Mouse (Mus musculus): ENCODE results near the gene Ap4m1.
"Not testable (repeated sequence)": the region's sequence is repeated elsewhere in the genome, so short reads cannot be mapped to it uniquely, and the experiment has no call there.

Ap4m1 gene

GRCm38 (mm10) chr5:138195463-138195862 lies 23.7 kb downstream of the Ap4m1 start:
- no peak for DNase-seq (ENCODE audit: low spot score)

GRCm38 (mm10) chr5:138199576-138199975 lies 27.8 kb downstream of the Ap4m1 start:
- DNase-seq (ENCODE audit: low spot score): no peak

GRCm38 (mm10) chr5:138202086-138202485 lies 30.3 kb downstream of the Ap4m1 start:
- no peak for DNase-seq (ENCODE audit: low spot score)

- no peak for DNase-seq (ENCODE audit: low spot score)
Observed at GRCm38 (mm10) chr5:138207253-138207652, 35.5 kb downstream of the Ap4m1 start.

- DNase-seq (ENCODE audit: low spot score): no peak
Observed at GRCm38 (mm10) chr5:138207873-138208272, 36.1 kb downstream of the Ap4m1 start.

DNA sequence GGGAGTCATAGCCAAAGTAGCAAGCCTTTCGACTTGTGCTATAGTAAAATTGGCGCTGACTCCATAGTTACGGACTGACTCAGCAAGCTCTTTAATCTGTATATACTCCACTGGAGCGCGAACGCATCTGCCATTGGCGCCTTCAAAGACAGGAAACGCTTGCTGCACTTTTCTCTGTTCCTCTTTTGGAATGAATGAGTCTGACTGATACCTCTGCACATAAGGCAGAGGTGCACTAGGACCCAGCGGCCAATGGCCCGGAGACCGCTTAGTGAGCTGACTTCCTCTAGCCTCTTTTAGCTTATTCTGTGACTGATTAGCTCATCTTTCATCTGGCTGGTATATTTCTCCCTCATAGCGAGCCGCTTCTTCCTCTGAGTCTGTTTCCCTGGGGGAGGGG lies 44.8 kb downstream of the Ap4m1 start:
- DNase-seq (ENCODE audit: low spot score): not testable (repeated sequence)

DNA sequence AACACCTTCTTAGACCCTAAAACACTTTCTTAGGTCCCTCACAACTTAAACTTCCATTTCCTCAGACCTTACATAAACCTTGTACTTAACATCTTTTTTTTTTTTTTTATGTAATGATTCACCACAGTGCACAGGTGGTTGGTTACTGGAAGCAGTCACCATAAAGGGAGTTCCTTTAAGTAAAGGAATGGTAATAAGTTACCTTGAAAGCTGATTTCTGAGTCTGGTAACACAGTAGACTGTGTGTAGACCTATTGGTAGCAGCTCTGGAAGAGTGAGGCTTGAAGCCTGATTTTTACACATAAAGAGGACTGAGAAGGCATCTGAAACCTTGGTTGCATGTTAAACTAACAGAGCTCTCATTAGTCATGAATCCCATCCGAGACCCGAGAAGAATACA lies 48.1 kb downstream of the Ap4m1 start:
- DNase-seq (ENCODE audit: low spot score): no peak

GRCm38 (mm10) chr5:138222111-138222510 lies 50.3 kb downstream of the Ap4m1 start:
- peak; percentile 95 for DNase-seq (ENCODE audit: low spot score)

GRCm38 (mm10) chr5:138223287-138223686 lies 51.5 kb downstream of the Ap4m1 start:
- DNase-seq (ENCODE audit: low spot score): no peak

DNA sequence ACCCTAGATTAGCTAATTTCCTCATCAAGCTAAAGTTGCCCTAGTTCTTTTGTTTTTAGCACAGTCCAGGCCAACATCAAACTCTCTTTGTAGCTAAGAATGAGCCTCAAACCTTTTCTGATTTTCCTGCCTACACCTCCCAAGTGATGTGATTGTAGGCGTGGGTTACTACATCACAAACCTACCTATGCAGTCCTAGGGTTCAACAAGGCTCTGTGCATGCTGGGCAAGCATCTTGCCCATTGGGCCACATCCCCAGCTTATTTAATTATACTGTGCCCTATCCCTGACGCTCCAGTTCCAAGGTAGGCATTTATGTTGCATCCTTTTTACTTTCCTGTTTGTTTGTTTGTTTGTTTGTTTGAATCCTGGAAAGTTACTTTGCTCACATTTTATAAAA lies 53.9 kb downstream of the Ap4m1 start, which contains the start of gene Nxpe5:
Gene Nxpe5 (plus strand): TSS at position 199 of the 400 bp plus-strand sequence.
- DNase-seq (ENCODE audit: low spot score): no peak

- no peak for DNase-seq (ENCODE audit: low spot score)
Observed at GRCm38 (mm10) chr5:138226491-138226890, 54.7 kb downstream of the Ap4m1 start.

DNA sequence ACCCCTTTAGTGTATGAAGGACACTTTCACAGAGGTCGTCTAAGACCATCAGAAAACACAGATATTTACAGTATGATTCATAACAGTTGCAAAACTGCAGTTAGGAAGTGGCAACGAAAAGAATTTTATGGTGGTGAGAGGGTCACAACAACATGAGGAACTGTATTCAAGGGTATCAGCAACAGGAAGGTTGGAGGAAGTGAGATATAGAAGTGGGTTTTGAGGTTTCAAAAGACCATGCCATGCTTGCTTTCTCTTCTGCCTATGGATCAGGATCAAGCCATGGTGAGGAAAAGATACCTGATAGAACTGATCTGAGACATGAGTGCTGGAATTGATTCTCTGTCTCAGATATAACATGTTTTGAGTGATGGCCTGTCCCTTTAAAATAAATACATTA lies 55.6 kb downstream of the Ap4m1 start:
- DNase-seq (ENCODE audit: low spot score): no peak

GRCm38 (mm10) chr5:138228026-138228425 lies 56.2 kb downstream of the Ap4m1 start:
- DNase-seq (ENCODE audit: low spot score): peak; percentile 63

DNA sequence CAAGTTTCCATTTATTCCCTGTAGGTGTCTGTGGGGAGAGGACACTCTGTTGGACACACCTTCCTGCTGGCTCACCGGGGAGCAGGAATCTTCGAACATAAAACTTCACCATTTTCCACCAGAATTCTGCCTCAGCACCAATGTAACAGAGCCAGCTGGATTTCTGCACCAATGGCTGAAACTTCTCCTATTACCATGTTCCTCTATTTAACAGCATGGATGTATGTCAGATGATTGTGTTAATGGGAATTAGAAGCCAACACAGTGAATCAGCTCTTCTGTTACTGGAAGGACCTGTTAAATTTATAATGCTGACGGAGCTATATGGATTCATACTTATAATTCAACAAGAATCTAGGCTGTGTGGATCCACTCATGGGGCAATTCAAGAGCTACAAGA lies 57.7 kb downstream of the Ap4m1 start:
- no peak for DNase-seq (ENCODE audit: low spot score)
